Mouse (Mus musculus) limb, embryonic 11.5 days (tissue): ENCODE measurements around the gene Plch2. TPM values are rescaled to one million over a fixed set of nuclear protein-coding genes. Genes with fewer than 3 reads are reported as not detected.

Experiments
- ATAC-seq: fragments of 200-750 bp; cut with Nextera tagmentation; 2 replicates; pipeline ENCODE4 v1.8.0; 2017; ENCODE audit warnings: low read depth; ENCODE audit not compliant: insufficient number of reproducible peaks, low FRiP score, low TSS enrichment
- DNase-seq: peaks from one replicate; pipeline ENCODE4 v3.0.0-alpha.2; 2015; ENCODE audit warnings: low spot score
- H3K27ac ChIP-seq: fragments of 300-500 bp; sonication (generic); replicated peaks from 2 replicates; pipeline ENCODE4 v1.5.1; 2014; ENCODE audit warnings: low read depth, mild to moderate bottlenecking, low read length
- H3K27me3 ChIP-seq: fragments of 300-500 bp; sonication (generic); 2 replicates; pipeline ENCODE4 v1.6.1; 2014; ENCODE audit warnings: mild to moderate bottlenecking, low read length, mixed read lengths; ENCODE audit not compliant: control insufficient read depth, insufficient read depth
- H3K36me3 ChIP-seq: fragments of 300-500 bp; sonication (generic); 2 replicates; pipeline ENCODE4 v1.6.1; 2014; ENCODE audit warnings: mild to moderate bottlenecking, low read length, moderate library complexity, mixed read lengths; ENCODE audit not compliant: control insufficient read depth, insufficient read depth
- H3K4me1 ChIP-seq: fragments of 300-500 bp; sonication (generic); 2 replicates; pipeline ENCODE4 v1.6.1; 2014; ENCODE audit warnings: low read length, mixed read lengths; ENCODE audit not compliant: control insufficient read depth, insufficient read depth
- H3K4me2 ChIP-seq: fragments of 300-500 bp; sonication (generic); 2 replicates; pipeline ENCODE4 v1.6.1; 2014; ENCODE audit warnings: low read depth, mild to moderate bottlenecking, moderate library complexity; ENCODE audit not compliant: severe bottlenecking
- H3K4me3 ChIP-seq: fragments of 300-500 bp; sonication (generic); 2 replicates; pipeline ENCODE4 v1.5.1; 2014; ENCODE audit warnings: low read depth, low read length
- H3K9ac ChIP-seq: fragments of 300-500 bp; sonication (generic); 2 replicates; pipeline ENCODE4 v1.6.1; 2014; ENCODE audit warnings: mild to moderate bottlenecking, low read length
- H3K9me3 ChIP-seq: fragments of 300-500 bp; sonication (generic); 2 replicates; pipeline ENCODE4 v1.6.1; 2016; ENCODE audit warnings: low read length; ENCODE audit not compliant: control insufficient read depth
- WGBS: fragments of 180-500 bp; shearing (Covaris S2); extraction: QIAGEN DNeasy Blood & Tissue Kit; methylation state at CpG from one replicate; pipeline ENCODE4 v1.1.7; 2014; 5-methylcytosine and 5-hydroxymethylcytosine counted together
- polyA plus RNA-seq: library from polyadenylated mRNA; unstranded; fragments of >200 nt; fragmentation: Nextera tagmentation; extraction: Ambion mirVana; gene quantifications from 2 replicates; pipeline ENCODE4 v1.2.1, GENCODE M21; 2014

The Plch2 gene
- polyA plus RNA-seq, 1 experiment from 2014 or later = 1.0 TPM

DNA sequence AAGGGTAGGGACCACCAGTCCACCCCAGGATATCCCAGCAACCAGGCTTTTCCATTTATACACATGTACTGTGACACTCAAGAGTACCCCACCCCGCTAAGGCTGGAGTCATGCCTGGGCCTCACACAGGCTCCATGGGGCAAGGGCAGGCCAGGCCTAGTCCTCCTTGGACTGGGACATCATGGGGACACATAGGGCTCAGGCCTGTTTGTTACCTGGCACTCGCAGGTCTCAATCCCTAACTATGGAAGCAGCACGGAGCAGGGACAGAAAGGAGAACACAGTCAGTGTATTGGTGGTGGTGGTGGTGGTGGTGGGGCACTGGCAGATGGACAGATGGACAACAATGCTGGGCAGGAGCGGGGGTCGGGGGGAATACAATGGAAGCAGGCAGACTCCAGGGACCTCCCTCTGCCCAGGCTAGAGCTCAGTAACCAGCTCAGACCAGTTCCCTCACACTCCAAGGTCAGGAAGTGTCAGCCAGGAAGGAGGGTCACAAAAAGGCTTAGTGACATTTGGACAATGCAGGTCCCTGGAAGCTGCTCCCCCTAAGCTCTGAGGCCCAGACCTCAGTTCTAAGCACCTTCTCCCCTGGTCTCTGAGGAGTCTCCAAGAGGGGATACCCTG is 71.3 kb downstream of the Plch2 start:
- 83% methylated on average over 5 of the region's 5 CpGs for WGBS
- H3K4me1 ChIP-seq = peaks cover 7% of the 10 kb centered on the region
- 0 out of 2 replicates have a peak, but pooled peaks cover 2% of the 10 kb centered on the region for H3K36me3 ChIP-seq
- H3K27me3 ChIP-seq = peaks cover 10% of the 10 kb centered on the region
- H3K9ac ChIP-seq = no peak overlapping the region; the same call in 1 of the 2 replicates
- H3K27ac ChIP-seq = no peak overlapping the region
- no peak for ATAC-seq
- no peak overlapping the region for H3K4me2 ChIP-seq
- no peaks in the 10 kb centered on the region for H3K9me3 ChIP-seq
- H3K4me3 ChIP-seq = no peak overlapping the region
- no peak for DNase-seq

DNA sequence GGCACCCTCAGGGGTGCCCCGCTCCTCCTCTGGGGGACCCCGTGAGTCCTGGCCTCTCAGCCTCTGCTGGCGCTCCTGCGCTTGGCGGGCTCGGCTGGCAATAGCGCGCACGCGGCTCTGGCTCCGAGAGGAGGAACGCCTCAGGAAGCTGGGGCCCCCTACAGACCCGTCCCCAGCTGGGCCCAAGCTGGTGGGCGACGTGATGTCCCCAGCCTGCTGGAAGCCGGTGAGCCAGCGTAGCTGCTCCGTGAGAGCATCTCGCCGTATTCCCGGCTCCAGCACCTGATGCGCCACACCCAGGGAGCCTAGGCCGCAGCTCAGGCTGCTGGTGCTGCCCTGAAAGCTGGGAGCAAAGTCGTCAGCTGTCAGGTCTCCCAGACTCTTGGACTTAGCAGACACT is 72.8 kb downstream of the Plch2 start:
- Histone ChIP-seq H3K9me3 (no peaks in the 10 kb centered on the region), H3K4me2 (peak overlapping the region; percentile 7; the same call in 1 of the 2 replicates), H3K4me1 (peaks cover 7% of the 10 kb centered on the region), H3K36me3 (peaks cover 9% of the 10 kb centered on the region), H3K4me3 (no peak overlapping the region), H3K27me3 (peaks cover 10% of the 10 kb centered on the region), H3K27ac (no peak overlapping the region), H3K9ac (0 out of 2 replicates have a peak overlapping the region, but pooled peaks have one; percentile 9)
- ATAC-seq (no peak), DNase-seq (no peak)
- WGBS = 21% methylated on average over 24 of the region's 24 CpGs

DNA sequence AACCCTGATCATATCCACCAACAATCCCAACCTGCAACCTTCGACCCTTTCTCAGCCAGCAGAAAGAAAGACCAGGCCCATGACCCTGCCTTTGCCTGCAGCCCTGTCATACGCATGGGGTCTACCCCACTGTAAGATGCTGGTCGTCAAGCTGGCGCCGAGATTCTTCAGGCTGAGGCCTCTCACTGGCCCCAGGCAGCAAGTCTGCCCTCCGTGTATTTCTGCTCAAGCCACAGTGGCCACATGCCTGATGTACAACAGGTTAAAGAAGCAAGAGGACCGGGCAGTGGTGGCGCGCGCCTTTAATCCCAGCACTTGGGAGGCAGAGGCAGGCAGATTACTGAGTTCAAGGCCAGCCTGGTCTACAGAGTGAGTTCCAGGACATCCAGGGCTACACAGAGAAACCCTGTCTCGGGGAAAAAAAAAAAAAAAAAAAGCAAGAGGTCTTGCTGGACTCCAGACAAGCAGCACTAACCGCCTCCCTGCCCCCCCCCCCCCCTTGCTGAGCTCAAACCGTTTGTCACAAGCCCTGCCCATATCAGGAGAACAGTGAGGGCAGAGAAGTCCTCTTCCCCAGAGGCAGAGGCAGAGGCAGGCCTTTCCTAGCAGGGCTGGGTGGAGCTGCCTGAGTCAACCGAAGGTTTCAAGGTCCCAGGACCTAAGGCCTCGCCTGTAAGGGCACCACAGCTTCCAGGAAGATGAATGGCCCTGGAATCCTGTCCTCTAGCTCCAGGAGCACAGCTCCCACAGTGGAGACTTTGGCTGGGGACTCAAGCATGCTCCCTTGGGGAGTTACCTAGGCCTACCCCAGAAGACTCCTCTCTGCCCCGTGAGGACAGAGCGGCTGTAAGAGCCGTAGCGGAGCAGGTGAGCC is 74.1 kb downstream of the Plch2 start:
- Histone ChIP-seq H3K9me3 (no peaks in the 10 kb centered on the region), H3K9ac (no peak overlapping the region), H3K4me2 (no peak overlapping the region), H3K36me3 (peaks cover 16% of the 10 kb centered on the region), H3K4me1 (peaks cover 7% of the 10 kb centered on the region), H3K27ac (no peak overlapping the region), H3K27me3 (peaks cover 10% of the 10 kb centered on the region), H3K4me3 (no peak overlapping the region)
- no peak for ATAC-seq
- 75% methylated on average over 18 of the region's 19 CpGs for WGBS
- DNase-seq = no peak

DNA sequence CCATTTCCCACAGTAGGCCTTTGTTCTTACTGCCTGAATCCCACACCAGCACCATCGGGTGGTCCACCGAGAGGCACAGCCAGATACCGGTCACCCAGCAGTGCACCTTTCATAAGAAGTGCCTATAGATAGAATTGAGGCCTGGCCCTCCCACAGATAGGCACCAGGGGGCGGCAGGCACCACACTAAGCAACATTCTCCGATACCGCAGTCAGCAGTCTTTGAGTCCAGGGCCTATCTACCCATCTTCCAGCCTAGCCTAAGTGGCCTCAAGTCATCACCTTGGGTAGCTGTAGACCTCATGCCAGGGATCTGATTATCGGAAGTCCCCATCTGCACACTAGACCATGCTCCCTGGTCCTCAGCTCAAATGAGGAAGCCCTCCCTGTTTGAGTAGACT is 75.1 kb downstream of the Plch2 start:
- Histone ChIP-seq H3K36me3 (peaks cover 20% of the 10 kb centered on the region), H3K4me2 (no peak overlapping the region), H3K27ac (no peak overlapping the region), H3K4me1 (peaks cover 7% of the 10 kb centered on the region), H3K4me3 (no peak overlapping the region), H3K27me3 (peaks cover 10% of the 10 kb centered on the region), H3K9me3 (no peaks in the 10 kb centered on the region), H3K9ac (no peak overlapping the region)
- WGBS = 60% methylated on average over 7 of the region's 7 CpGs
- ATAC-seq = no peak
- DNase-seq = peak; percentile 70

DNA sequence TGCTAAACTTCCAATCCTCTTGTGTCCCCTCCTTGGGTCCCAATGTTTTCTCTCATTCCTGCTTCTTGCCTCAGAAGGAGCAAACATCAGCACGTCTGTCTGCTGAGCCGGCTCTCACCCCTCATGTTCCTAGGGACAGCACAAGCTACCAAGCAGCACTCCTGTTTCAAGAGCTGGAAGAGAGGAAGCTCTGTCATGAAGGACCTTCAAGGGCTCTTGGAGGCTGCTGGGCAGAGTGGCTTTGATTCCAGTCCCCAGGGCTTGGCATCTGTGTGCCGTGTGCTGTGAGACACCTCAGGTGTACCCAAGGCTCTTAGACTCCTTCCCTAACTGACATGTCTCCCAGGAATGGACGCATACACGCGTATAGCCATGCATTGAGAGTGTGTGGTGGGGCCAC is 75.5 kb downstream of the Plch2 start:
- H3K36me3 ChIP-seq = peaks cover 24% of the 10 kb centered on the region
- WGBS = 89% methylated on average over 6 of the region's 6 CpGs

DNA sequence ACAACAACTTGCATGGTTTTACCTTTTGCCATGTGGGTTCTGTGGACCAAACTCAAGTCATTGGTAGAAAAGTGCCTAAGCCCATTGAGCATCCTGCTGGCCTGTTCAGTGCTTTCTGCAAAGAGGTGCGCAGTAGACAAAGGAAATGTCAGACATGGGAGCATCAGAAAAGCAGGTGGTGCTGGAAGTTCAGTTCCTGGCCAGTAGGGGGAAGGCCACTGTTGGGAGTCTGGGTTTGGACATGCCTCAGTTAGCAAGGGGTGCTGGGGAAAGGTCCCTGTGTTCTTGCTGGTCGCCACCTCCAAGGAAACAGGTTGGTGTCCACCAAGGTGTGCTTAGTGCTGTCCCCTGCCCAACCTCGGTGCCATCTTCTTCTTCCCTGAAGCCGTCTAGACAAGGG is 76.5 kb downstream of the Plch2 start:
- Histone ChIP-seq H3K27ac (no peak overlapping the region), H3K9ac (no peak overlapping the region), H3K36me3 (peaks cover 29% of the 10 kb centered on the region), H3K27me3 (peaks cover 10% of the 10 kb centered on the region), H3K4me3 (no peak overlapping the region), H3K4me2 (no peak overlapping the region), H3K9me3 (no peaks in the 10 kb centered on the region), H3K4me1 (peaks cover 7% of the 10 kb centered on the region; the same call in 1 of the 2 replicates)
- 94% methylated on average over 4 of the region's 4 CpGs for WGBS
- DNase-seq = no peak
- ATAC-seq = no peak

More for the DNA sequence above, 75.5 kb downstream of the Plch2 start:
- ATAC-seq (no peak), DNase-seq (no peak)
- Histone ChIP-seq H3K4me3 (no peak overlapping the region), H3K4me2 (no peak overlapping the region), H3K4me1 (peaks cover 7% of the 10 kb centered on the region), H3K9ac (no peak overlapping the region), H3K9me3 (no peaks in the 10 kb centered on the region), H3K27ac (no peak overlapping the region), H3K27me3 (peaks cover 10% of the 10 kb centered on the region)

DNA sequence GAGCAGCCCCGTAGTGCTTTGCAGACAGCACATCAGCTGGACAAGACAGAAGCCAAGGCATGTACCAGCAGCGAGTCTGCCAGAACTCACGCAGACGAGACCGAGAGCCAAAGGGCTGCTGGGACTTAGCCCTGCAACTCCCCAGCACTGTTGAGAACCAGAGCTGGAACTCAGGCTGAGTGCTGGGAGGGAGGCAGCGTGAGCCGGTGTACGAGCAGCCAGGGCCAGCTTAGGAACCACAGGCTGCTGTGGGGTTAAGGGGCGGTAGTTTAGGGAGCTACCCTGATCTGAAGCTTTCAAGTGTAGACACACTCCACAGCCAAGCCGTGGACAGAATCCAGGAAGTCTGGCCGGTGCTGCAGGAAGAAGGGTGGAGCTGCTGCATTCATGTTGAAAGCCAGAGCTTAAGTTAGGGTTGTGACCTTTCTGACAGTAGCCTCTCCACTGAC is 82.4 kb downstream of the Plch2 start:
- peaks cover 72% of the 10 kb centered on the region for H3K36me3 ChIP-seq
- ATAC-seq (no peak), DNase-seq (no peak)
- no peaks in the 10 kb centered on the region for H3K9me3 ChIP-seq
- H3K4me1 ChIP-seq = no peaks in the 10 kb centered on the region
- H3K9ac ChIP-seq = no peak overlapping the region
- H3K4me2 ChIP-seq = no peak overlapping the region
- no peak overlapping the region for H3K27ac ChIP-seq
- 82% methylated on average over 11 of the region's 11 CpGs for WGBS
- no peaks in the 10 kb centered on the region for H3K27me3 ChIP-seq
- H3K4me3 ChIP-seq = no peak overlapping the region

DNA sequence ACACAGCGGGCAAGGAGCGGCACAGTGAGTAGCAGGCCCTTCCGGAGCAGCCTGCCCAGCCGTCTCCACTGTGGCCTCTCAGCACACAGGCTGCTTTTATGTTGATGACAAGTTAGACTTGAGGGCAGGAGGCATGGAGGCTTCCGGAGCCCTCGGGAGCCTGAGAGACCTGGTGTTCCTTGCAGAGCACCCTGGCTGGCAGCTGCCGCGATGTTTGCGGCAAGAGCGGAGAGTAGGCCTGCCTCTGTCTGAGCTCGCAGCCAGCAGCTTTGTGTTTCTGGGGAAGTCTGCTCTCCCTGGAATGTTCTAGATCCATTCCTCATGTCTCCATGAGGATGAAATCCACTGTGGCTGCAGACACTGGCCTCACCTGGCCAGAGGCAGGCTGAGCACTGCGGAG is 84.0 kb downstream of the Plch2 start:
- no peak for ATAC-seq
- no peak overlapping the region for H3K9ac ChIP-seq
- no peaks in the 10 kb centered on the region for H3K27me3 ChIP-seq
- no peaks in the 10 kb centered on the region for H3K4me1 ChIP-seq
- DNase-seq = no peak
- 96% methylated on average over 12 of the region's 12 CpGs for WGBS
- H3K4me2 ChIP-seq = no peak overlapping the region
- H3K27ac ChIP-seq = no peak overlapping the region
- H3K4me3 ChIP-seq = no peak overlapping the region
- peaks cover 66% of the 10 kb centered on the region for H3K36me3 ChIP-seq
- H3K9me3 ChIP-seq = no peaks in the 10 kb centered on the region
